Mouse (Mus musculus) embryo, embryonic 10 days (tissue): ENCODE measurements around the gene Nupr1.

ENCODE experiments used
- DNase-seq: peaks from one replicate; pipeline ENCODE4 v3.0.0-alpha.2; 2015; ENCODE audit warnings: low spot score

The Nupr1 gene

DNA sequence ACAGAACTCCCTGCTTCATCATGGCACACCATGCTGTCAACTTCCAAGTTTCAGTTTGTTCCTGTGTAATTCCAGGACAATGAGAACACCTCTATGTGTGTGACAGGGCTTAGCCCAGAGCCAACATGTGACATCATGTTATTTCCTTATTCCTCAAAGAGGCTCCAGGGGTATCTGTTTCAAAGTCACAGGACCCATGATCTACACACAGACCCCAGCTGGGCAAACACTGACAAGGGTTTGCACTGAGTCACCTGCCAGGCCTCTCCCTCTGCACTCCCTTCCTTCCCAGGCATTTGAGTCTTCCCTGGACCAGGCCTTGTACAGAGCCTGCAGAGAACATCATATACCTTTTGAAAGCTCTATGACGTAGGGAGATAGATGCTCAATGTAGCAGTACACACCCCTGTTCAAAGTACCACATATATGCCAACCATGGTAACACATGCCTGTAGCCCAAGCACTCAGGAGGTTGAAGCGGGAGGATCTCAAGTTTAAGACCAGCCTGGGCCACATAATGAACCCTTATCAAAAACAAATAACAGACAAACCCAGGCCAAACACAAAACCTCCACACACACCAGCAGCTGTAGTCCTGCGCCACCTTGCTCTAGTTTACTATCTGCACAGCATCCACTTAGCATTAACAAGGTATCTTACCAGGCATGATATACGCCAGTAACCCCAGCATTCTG lies at the start of gene Nupr1:
Gene Nupr1 (minus strand): TSS at position 38 of the 695 bp plus-strand sequence.
- DNase-seq = no peak

DNA sequence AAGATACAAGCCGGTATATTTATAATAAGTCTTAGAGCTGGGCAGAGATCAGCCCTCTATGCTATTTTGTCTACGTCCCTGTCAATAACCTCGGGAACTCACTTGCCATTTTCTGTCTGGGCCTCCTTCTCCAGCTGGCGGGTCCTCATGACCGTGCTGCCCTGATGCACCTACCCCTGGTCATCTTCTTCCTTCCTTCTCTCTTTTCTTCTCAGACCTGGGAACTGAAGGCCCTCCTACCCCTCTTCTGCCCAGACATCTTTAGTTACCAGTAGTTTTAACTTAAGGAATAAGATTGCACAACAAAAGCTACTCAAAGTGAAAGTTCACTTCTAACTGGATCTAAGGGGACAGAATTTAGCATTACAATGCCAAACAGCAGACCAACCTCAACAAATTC lies 49.0 kb upstream of the Nupr1 start:
- no peak for DNase-seq

DNA sequence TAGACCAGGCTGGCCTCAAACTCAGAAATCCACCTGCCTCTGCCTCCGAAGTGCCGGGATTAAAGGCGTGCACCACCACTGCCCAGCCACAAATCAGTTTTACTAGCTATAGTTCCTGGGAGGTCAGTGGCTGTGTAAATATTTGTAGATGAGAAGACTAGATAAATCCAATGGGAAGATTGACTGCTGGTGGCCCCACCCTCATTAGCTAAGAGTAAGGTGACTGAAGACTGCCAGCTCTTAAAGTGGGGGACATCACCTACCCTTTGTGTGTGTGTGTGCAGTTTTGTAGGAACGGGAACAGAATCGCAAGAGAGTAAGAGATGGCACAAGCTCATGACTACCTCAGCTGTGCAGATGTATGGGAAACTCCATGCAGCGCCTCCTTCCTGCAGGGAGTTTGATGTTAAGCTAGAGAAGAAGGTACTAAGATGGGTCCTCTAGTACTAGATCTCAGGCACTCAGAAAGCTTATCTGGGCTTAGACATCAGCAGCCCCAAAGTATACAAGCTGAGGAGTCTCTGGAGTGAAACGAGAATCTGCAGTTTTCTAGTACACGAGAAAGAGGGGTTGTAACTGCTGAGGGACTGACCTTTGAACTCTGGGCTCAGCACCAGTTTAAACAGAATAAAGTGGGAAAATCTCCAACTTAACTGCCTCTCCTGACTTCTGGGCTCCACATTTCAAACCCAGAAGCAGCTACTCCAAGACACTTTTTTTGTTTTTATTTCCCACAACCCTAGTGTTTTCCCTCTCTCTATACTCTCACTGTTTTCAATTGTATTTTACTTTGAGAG lies 48.1 kb upstream of the Nupr1 start:
- no peak for DNase-seq

DNA sequence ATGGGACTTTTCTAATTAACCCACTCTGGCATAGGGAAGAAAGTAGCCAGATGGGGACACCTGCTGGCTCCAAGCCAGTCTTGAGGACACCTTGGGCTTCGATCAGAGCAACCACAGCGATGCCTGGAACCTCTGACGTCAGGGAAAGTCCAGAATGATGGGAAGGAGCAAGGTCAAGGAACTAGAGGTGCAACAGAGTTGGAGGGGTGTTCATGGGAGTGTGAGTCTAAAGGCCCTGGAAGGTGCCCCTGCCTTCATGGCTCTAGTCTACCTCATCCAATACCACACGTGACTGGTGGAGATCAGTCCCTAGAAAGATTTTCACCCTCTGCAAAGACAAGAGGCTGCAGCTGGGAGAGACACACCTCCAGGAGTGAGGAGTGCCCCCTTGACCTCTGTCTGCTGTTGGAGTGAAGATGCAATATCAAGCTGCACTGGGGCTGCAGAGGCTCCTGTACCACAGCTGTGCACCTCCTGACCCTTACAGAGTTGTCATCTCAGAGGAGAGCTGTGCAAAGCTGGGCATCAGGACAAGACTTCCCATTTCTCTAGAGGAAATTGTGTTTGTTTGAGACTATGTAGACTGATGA lies 46.1 kb upstream of the Nupr1 start:
- DNase-seq = no peak

DNA sequence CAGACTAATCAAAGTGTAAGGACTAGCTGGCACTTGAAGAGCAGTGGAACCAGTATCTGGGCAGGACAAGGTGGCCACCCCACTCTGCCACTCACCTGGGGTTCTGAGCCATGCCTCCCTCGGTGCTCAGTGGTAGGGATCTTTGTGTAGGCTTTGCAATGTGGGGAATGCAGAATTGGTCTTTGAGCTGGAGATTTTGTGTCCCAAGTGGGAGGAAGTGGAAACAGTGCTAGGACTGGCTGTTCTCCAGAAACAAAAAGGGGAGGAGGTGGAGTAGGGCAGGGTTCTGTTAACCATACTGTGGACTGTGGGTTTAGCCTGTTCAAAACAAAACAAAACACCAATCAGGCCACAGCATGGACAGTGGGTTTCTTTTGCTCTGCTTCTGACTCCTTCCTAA lies 45.5 kb upstream of the Nupr1 start, which contains the start of gene Sult1a1:
Gene Sult1a1 (minus strand): TSS at position 226 of the 400 bp plus-strand sequence.
- DNase-seq = no peak

DNA sequence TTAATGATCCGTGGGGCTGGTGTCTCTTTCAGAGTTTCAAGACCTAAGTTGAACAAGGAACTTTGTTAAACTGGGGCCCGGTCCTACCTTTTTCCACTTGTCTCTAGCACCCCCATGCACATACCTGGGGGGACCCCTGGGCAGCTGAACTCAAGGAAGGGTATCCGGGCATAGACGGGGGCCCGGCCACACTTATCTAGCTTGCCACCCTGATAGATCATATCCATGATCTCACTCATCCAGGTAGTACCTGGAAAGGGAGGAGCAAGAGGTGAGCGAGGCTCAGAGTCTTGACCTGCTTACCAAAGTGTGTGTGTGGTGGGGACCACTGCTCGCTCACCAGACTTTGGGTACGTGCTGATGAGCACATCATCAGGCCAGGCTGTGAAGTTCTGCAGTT lies 44.4 kb upstream of the Nupr1 start:
- no peak for DNase-seq

DNA sequence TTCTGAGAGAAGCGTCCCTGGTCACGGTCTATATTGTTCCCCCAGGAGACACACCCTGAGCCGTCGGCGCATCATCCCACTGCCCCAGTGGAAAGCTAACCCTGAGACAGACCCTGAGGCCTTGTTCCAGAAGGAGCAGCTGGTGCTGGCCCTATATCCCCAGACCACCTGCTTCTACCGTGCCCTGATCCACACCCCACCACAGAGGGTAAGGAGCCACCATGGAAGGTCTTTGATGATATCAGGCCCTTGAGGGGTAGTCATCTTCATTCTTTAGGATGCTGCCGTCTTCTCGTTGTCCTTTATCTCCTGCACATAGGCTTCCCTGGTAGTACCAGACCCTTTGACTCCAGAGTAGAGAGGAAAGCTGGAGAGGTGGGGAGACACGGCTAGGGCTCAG lies 41.5 kb upstream of the Nupr1 start:
- DNase-seq = no peak

DNA sequence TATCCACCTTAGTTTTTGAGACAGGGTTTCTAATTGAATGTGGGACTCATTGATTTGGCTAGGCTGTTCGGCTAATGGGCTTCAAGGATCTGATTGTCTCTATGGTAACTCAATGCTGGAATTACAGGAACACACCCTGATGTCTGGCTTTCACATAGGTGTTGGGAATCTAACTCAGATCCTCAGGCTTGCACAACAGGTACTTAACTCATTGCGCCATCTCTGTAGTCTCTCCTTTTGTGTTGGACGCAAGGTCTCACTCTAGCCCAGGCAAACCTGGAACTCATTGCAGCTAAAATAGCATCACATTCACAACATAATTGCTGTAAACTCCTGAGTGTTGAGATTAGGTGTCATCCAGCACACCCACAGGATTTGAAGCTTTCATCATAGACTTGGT lies 39.5 kb upstream of the Nupr1 start:
- DNase-seq = no peak

DNA sequence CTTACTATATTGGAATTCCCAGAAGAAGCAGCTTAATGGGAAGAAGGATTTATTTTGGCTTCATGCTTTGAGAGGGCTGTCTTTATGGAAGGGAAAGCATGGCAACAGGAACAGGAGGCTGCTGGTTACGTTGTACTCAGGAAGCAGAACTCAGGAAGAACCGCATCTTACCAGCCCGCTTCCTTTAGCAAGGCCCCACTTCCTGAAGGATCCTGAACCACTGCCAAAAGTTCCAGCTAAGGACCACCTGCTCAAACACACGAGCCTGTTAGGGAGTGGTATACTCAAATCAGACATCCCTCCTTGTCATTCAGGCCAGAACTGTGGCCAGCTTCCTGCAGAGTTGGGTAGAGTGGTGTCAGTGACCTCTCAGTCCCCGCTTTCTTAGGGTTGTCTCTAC lies 37.8 kb upstream of the Nupr1 start:
- DNase-seq = no peak

DNA sequence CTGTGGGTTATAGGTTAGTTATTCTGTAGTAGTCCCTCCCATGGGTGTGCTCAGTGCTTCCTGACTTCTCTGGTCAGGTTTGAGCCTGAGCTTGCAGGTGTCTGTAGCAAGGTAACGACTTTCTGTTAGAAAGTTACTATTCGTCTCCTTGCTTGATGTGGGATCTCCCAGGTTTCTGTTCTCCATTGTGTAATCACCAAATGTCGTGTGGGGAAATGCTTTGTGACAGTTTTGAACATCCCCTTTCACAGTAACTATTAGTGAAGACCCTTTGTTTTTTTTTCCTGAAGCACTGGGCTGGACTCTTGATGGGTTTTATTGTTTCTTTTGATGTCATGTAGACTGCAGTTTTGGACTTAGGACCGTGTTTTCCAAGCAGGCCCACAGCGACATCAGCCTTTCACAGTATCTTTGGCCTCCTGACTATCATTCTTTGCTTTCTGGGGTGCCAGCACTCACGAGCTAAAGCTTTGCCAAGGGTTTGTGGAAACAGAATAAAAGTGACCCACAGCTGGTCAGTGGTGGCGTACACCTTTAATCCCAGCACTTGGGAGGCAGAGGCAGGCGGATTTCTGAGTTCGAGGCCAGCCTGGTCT lies 36.9 kb upstream of the Nupr1 start:
- DNase-seq = no peak

DNA sequence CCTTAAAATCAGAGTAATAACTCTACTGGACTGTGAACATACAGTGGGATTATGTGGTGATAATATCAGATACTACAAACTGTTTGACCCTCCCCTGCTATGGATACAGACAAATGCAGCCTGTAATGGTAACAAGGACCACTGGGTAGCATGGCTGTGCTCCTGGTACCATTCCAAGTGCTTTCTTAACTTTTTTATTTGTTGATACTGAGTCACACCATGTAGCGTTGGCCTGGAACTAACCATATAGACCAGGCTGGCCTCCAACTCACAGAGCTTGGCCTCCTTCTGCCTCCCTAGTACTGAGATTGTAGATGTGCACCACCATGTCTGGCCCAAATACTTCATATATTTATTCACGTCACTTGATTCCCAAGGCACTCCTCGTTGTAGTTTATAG lies 34.6 kb upstream of the Nupr1 start:
- no peak for DNase-seq

DNA sequence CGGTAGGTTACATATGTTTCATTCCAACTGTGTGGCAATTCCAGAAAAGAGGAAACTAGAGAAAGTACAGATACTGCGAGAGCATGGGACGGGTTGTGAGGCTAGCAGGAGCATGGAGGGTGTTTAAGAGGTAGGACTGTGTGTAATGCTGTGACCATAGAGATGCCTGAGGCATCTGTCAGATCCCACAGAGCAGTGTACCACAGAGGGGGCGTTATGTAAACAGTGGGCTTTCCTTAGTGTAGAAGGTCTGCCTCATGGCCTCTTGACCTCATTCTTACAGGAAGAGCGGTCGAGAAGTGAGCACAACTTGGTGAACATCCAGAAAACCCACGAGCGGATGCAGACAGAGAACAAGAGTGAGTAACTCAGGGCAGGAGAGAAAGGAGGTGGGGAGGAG lies 33.0 kb upstream of the Nupr1 start:
- DNase-seq = peak; percentile 38

DNA sequence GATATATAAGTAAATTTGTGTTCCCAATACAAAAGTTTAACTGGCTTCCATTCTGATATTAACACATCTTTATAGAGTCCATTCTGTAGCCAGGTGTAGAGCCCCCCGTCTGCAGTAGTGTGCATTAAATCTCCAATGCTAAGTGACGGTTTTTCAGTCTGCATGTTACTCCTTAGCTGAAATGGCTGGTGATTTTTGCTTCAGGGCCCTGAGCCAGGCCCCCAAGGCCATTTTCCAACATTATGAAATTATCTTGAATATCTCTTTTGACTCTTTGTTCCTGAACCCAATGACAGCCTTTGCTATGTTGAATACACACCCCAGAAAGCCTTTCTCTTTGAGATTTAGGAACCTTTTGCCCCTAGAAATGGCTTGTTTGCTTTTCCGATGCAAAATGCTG lies 29.1 kb upstream of the Nupr1 start:
- DNase-seq = no peak

DNA sequence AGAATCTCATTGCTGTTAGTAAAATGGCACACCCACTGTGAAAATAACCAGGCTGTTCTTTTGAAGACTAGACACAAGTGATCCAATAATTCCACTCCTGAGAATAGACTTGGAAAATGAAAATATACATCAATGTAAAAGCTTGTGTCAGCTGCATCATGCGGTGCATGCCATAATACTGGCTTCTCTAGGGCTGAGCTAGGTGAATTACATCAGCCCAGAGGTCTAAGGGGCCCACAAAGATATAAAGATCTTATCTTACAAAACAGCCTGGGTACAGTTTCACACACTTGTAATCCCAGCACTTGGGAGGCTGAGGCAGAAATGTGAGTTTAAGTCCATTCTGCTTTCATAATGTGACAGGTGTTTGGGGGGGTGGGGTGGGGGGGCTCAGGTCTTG lies 26.9 kb upstream of the Nupr1 start:
- no peak for DNase-seq

DNA sequence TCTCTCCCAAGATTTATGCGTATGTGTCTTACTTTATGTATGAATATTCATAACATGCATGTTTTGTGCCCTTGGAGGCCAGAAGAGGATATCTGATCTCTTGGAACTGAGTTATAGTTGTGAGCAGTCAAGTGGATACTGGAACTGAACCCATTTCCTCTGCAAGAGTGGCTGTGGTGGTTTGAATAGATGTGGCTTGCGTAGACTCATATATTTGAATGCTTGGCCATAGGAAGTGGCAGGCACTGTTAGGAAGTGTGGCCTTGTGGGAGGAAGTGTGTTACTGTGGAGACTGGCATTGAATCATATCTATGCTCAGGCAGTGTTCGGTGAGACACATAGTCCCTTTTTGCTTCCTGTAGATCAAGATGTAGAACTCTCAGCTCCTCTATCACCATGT lies 25.0 kb upstream of the Nupr1 start:
- no peak for DNase-seq

DNA sequence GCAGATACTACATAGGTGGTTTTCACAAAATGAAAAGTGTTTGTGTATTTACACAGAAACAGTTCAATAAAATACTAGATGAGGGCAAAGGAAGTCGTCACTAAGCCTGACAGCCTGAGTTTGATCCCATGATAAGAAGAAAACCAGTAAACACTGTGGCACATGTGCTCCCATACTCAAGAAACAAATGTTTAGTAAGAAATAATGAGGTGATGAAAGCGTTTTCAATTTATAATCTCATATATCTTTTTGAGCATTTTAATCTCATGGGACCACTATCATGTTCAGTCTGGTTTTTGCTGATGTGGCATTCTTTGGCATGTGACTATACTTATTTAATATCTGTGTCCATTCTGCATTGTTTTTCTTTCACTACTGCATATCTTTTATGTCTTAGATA lies 23.3 kb upstream of the Nupr1 start:
- no peak for DNase-seq

DNA sequence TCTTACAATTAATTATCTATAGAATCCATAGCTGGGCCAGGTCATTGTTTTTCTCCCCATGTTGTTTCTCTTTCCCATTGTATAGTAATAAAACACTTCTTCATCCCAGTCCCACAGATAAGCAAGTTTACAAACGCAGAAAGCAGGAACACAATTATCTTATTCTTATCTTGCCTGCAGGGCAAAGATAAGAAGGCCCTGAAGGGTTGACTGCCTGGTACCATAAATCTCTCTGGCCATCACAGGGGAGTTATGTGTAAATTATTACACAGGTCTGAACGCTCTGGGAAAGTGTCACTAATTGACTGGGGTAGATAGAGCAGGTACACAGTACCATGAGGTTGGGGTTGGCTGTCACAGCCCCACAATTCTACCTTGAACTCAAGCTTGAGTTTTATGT lies 20.2 kb upstream of the Nupr1 start:
- no peak for DNase-seq

DNA sequence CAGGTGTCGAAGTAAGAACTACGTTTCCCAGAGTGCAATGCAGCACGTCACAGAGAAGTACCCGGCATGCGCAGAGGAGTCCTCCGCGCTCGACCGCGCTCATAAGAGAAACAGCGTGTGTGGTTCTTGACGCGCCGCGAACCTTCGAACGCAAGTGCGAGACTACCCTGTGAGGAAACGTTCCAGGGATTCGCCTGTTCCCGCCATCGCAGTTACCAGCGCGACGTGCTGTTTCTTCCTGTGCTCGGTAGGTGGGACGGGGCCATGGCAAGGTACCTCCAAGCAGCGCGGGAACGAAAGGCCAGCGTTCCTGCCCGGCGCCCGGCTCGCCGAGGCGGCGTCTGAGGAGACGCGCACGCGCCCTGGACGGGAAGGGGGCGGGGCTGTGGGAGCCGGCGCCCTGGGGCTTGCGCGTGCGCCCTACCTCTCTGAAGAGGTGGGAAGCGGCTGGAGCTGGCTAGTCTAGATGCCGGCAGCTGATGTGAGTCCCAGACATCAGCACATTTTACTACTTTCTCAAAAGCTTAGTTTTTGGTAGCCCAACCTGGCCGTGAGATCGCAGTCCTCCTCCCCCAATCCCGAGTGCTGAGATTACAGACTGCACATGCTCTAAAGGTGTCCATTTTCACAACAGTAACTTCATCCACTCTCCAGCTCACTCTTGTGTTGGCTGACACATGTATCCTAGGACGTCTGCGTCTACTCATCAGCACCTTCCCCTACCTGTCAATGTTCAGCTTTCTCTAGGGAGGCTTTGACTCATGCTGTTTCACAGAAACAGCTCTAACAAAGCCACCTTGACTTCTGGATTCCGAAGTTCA lies 18.8 kb upstream of the Nupr1 start, which contains the start of gene Sgf29:
Gene Sgf29 (plus strand): TSS at position 79 of the 821 bp plus-strand sequence.
- DNase-seq = peak; percentile 95

DNA sequence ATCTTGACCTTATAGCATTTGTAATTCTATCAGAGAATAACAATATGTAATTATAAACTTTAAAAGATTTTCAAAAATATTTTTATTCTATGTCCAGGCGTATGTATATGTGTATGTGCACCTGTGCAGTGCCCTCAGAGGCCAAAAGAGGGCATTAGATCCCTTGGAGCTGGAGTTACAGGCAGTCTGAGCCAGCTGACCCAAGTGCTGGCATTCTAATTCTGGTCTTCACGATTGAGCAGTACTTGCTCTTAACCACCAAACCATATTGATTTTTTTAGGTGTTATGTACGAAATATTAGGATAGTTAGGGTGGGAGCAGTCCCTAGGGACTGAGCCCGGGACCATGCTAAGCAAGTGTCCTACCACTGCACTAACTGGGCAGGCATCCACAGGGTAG lies 17.8 kb upstream of the Nupr1 start:
- no peak for DNase-seq

DNA sequence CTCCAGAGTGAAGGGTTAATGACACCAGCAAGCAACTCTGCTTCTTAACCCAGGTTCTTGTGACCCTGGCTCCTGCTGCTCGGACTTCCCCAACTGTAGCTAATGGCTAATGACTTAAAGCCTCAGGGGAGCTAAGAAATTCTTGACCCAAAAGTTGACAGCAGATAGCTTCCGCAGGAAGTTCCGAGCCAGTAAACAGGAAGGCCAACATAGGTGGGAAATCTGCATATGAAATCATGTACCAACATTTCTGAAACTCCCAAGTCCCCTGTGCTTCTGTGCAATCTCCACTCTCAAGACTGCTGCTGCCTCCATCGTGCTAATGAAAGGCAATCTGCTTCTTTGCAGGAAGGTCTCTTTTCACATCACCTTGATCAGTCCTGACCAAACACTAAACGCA lies 15.0 kb upstream of the Nupr1 start:
- DNase-seq = no peak

DNA sequence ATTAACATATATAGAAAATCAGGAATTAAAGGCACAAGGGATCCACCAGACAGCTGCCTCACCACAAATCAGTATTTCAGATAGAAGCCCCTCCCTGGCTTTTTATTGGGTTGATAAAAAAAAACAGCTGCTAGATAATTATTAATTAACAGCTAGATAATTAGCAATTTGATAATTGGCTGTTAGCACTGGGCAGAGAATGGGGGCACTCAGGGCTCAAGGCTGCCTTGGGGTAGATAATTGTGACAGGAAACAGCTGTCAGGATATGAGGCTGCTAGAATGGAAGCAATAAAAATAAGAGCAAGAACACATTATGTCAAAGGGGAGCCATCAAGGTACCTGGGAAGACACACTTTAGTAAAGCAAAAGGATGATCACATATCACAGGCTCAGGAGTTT lies 14.3 kb upstream of the Nupr1 start:
- DNase-seq = no peak

DNA sequence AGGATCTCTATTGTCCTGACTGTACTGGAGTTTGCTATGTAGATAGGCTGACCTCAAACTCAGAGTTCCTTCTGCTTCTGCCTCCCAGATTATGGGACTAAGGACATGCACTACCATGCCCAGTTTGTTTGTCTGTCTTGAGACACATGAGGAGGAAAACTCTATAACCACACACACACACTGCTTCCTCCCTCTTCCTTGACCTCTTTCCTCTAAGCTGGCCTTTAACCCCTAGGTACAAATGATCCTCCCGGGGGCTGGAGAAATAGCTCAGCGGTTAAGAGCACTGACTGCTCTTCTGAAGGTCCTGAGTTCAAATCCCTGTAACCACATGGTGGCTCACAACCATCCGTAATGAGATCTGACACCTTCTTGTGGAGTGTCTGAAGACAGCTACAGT lies 13.7 kb upstream of the Nupr1 start:
- no peak for DNase-seq
